Mouse (Mus musculus): ENCODE results near the gene Olfr699. TPM values are rescaled to one million over a fixed set of nuclear protein-coding genes. Genes with fewer than 3 reads are reported as not detected.
"Not testable (repeated sequence)": the region's sequence is repeated elsewhere in the genome, so short reads cannot be mapped to it uniquely, and the experiment has no call there.

Olfr699 gene
- not detected in 2 replicates for polyA plus RNA-seq (2012; ENCODE audit: insufficient read depth, insufficient read length, low replicate concordance, missing spikeins)

DNA sequence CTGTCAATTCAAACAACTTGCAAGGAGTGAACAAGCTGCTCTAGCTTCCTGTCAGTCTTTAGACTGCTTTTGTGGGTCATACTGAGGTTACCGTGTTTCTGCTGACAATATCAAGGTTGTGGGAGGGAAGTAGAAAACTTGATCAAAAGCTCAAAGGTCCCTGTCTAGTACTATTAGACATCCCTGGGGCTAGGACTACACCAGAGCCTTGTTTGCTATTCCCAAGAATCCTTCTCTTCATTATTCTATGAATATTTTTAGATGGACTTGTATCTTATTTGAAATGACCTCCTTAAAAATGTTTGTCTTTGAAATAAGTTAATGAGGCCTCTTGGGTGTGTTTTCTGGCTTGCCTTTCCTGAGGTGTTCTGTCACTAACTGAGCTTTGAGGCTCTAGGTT, at the start of gene Olfr699:
Gene Olfr699, minus strand, starts transcription at position 101 of the 400 bp plus-strand sequence.
- Histone ChIP-seq H3K4me1 (ENCODE audit: control insufficient read depth, insufficient read depth, low read length) (no peaks in the 10 kb centered on the region), H3K27ac (ENCODE audit: insufficient read depth, low read depth, low read length) (no peak within 1 kb of the TSS), H3K4me3 (ENCODE audit: insufficient read depth, low read depth, low read length) (no peak within 1 kb of the TSS)
- TF ChIP-seq CTCF (IDR thresholded peaks at IDR 0.05; ENCODE audit: insufficient read depth, low read depth, low read length) (no peak), POLR2A (IDR thresholded peaks at IDR 0.05; ENCODE audit: insufficient read depth, low read depth, low read length) (no peak)
- WGBS, result 78% methylated on average over 1 of the region's 1 CpGs

DNA sequence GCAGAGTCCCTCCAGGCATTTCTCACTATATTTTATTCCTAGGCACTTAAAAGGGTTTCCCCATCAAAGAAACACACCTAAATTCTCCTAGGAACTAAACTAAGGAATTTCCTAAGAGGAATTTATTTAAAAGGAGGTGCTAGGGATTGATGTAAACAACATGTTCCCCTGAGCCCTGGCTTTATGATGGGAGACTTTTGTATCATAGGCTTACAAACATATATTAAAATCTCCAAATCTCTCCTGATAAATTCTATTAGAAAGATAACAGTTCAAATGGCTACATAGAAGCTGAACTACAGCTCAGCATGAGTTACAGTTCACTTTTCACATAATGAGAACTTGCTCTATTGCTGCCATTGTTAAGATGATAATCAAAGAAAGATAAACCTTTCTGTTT, 40.8 kb upstream of the Olfr699 start, which contains the start of gene Olfr702:
Gene Olfr702, minus strand, starts transcription at position 101 of the 400 bp plus-strand sequence.
- TF ChIP-seq CTCF (IDR thresholded peaks at IDR 0.05; ENCODE audit: insufficient read depth, low read depth, low read length) (no peak), POLR2A (IDR thresholded peaks at IDR 0.05; ENCODE audit: insufficient read depth, low read depth, low read length) (no peak)
- Histone ChIP-seq H3K4me3 (ENCODE audit: insufficient read depth, low read depth, low read length) (no peak within 1 kb of the TSS), H3K4me1 (ENCODE audit: control insufficient read depth, insufficient read depth, low read length) (no peaks in the 10 kb centered on the region), H3K27ac (ENCODE audit: insufficient read depth, low read depth, low read length) (no peak within 1 kb of the TSS)

GRCm38 (mm10) chr7:106818414-106818813, 25.4 kb upstream of the Olfr699 start:
- Histone ChIP-seq H3K4me1 (ENCODE audit: control insufficient read depth, insufficient read depth, low read length) (no peaks in the 10 kb centered on the region), H3K27ac (ENCODE audit: insufficient read depth, low read depth, low read length) (no peak overlapping the region), H3K4me3 (ENCODE audit: insufficient read depth, low read depth, low read length) (no peak overlapping the region)
- TF ChIP-seq POLR2A (IDR thresholded peaks at IDR 0.05; ENCODE audit: insufficient read depth, low read depth, low read length), result no peak
- no peak for TF ChIP-seq CTCF (IDR thresholded peaks at IDR 0.05; ENCODE audit: insufficient read depth, low read depth, low read length)

- WGBS, result 64% methylated on average over 2 of the region's 2 CpGs
- Histone ChIP-seq H3K27ac (ENCODE audit: insufficient read depth, low read depth, low read length) (no peak overlapping the region), H3K4me3 (ENCODE audit: insufficient read depth, low read depth, low read length) (no peak overlapping the region), H3K4me1 (ENCODE audit: control insufficient read depth, insufficient read depth, low read length) (no peaks in the 10 kb centered on the region)
- no peak for TF ChIP-seq POLR2A (IDR thresholded peaks at IDR 0.05; ENCODE audit: insufficient read depth, low read depth, low read length)
- no peak for TF ChIP-seq CTCF (IDR thresholded peaks at IDR 0.05; ENCODE audit: insufficient read depth, low read depth, low read length)
Measured at GRCm38 (mm10) chr7:106815775-106816174, 22.8 kb upstream of the Olfr699 start.

DNA sequence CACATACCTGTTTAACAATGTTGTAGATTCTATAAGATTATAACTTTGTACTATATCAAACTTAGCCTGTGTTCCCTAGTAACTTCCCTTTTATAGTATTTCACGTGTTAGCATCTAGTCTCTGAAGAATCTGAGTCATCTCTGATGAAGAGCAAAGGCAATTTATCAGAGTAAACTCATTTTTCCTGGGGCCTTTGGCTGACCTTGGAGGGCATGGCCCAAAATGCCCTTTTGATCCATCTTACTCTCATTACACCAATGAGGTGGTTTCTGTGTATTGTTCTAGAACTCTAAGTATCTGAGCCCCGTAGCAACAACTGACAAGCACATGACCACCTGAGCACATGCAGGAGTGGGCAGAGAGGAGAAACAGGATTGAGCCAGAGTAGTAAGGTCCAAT, 20.8 kb upstream of the Olfr699 start, which contains the start of gene Olfr701:
Gene Olfr701, plus strand, starts transcription at position 301 of the 400 bp plus-strand sequence.
- Histone ChIP-seq H3K27ac (ENCODE audit: insufficient read depth, low read depth, low read length) (no peak within 1 kb of the TSS), H3K4me1 (ENCODE audit: control insufficient read depth, insufficient read depth, low read length) (no peaks in the 10 kb centered on the region), H3K4me3 (ENCODE audit: insufficient read depth, low read depth, low read length) (no peak within 1 kb of the TSS)
- TF ChIP-seq CTCF (IDR thresholded peaks at IDR 0.05; ENCODE audit: insufficient read depth, low read depth, low read length) (no peak), POLR2A (IDR thresholded peaks at IDR 0.05; ENCODE audit: insufficient read depth, low read depth, low read length) (no peak)
- WGBS, result 71% methylated on average over 2 of the region's 2 CpGs

- Histone ChIP-seq H3K4me3 (ENCODE audit: insufficient read depth, low read depth, low read length) (no peak within 1 kb of the TSS), H3K4me1 (ENCODE audit: control insufficient read depth, insufficient read depth, low read length) (no peaks in the 10 kb centered on the region), H3K27ac (ENCODE audit: insufficient read depth, low read depth, low read length) (no peak within 1 kb of the TSS)
- TF ChIP-seq CTCF (IDR thresholded peaks at IDR 0.05; ENCODE audit: insufficient read depth, low read depth, low read length) (no peak), POLR2A (IDR thresholded peaks at IDR 0.05; ENCODE audit: insufficient read depth, low read depth, low read length) (no peak)
- WGBS, result 89% methylated on average over 1 of the region's 1 CpGs
Measured at GRCm38 (mm10) chr7:106808734-106809133, 15.7 kb upstream of the Olfr699 start, which contains the start of gene Olfr700. TSS of gene Olfr700 (minus strand) at chr7:106808834.

DNA sequence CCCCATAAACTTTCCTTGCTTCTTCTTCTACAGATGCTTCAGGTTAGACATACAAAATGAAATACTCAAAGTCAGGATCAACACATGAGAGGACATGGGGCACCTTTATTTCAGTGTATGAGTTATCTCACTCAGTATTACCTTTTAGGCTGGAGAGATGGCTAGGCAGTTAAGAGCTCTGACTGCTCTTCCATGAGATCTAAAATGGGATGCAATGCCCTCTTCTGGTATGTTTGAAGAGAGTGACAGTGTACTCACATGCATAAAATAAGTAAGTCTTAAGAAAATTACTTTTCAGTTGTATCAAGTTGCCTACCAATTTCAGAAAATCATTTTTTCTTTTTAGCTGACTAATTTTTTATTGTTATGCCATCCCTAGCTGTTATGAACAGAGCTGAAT, 4.7 kb downstream of the Olfr699 start:
- Histone ChIP-seq H3K4me3 (ENCODE audit: insufficient read depth, low read depth, low read length) (no peak overlapping the region), H3K27ac (ENCODE audit: insufficient read depth, low read depth, low read length) (no peak overlapping the region), H3K4me1 (ENCODE audit: control insufficient read depth, insufficient read depth, low read length) (no peaks in the 10 kb centered on the region)
- TF ChIP-seq POLR2A (IDR thresholded peaks at IDR 0.05; ENCODE audit: insufficient read depth, low read depth, low read length), result no peak
- no peak for TF ChIP-seq CTCF (IDR thresholded peaks at IDR 0.05; ENCODE audit: insufficient read depth, low read depth, low read length)

DNA sequence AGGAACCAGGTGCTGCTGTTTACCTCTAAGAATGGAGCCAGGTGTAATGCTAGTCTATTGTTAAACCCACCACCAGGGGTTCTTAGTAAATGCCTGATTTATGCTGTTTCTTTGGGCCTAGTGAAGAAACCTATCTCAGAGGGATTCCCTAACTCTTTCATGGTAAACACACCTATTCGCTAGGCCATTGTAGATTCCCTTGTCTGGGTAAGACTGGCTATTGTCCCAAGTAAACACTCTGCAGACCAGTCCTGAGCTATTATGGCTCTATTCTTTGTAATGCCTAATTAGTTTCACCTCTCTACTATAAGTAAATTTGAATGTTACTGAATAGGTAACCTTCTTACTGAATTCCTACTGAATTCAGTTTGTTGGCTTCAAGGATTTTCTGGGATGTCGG, 32.0 kb downstream of the Olfr699 start:
- not testable (repeated sequence) for H3K4me3 ChIP-seq (ENCODE audit: insufficient read depth, low read depth, low read length); H3K4me1 ChIP-seq (ENCODE audit: control insufficient read depth, insufficient read depth, low read length); H3K27ac ChIP-seq (ENCODE audit: insufficient read depth, low read depth, low read length)
- WGBS, result 91% methylated on average over 2 of the region's 2 CpGs

DNA sequence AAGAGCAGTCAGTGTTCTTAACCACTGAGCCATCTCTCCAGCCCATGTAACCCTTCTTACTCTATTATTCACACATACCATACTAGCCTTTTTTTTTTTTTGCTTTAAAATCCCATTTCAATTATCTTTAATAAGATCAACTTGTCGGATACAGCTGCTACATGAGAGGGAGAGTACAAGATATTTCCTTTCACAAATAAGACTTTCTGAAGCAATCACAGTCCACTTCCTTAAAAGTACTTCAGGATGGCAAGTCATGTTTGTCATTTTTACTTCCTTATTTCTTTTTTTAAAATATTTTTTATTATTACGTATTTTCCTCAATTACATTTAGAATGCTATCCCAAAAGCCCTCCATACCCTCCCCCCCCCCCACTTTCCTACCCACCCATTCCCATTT, 34.2 kb downstream of the Olfr699 start:
- no peak for TF ChIP-seq POLR2A (IDR thresholded peaks at IDR 0.05; ENCODE audit: insufficient read depth, low read depth, low read length)
- Histone ChIP-seq H3K4me1 (ENCODE audit: control insufficient read depth, insufficient read depth, low read length) (no peaks in the 10 kb centered on the region), H3K4me3 (ENCODE audit: insufficient read depth, low read depth, low read length) (no peak overlapping the region), H3K27ac (ENCODE audit: insufficient read depth, low read depth, low read length) (no peak overlapping the region)
- WGBS, result 86% methylated on average over 2 of the region's 2 CpGs

GRCm38 (mm10) chr7:106755297-106755696, 37.7 kb downstream of the Olfr699 start, which contains the start of gene Olfr698:
TSS of gene Olfr698 (minus strand) at chr7:106755397.
- H3K4me1 ChIP-seq (ENCODE audit: control insufficient read depth, insufficient read depth, low read length), result no peaks in the 10 kb centered on the region
- no peak for TF ChIP-seq CTCF (IDR thresholded peaks at IDR 0.05; ENCODE audit: insufficient read depth, low read depth, low read length)
- no peak for TF ChIP-seq POLR2A (IDR thresholded peaks at IDR 0.05; ENCODE audit: insufficient read depth, low read depth, low read length)
- H3K4me3 ChIP-seq (ENCODE audit: insufficient read depth, low read depth, low read length), result no peak within 1 kb of the TSS
- H3K27ac ChIP-seq (ENCODE audit: insufficient read depth, low read depth, low read length), result no peak within 1 kb of the TSS
